Mouse (Mus musculus) cerebellum, adult 2 months (tissue): ENCODE measurements at regions not wholly inside any gene's neighbourhood (a gene's known extent, or its start where the extent isn't known, plus 50 kb on each side); places are given as distances from the start of the nearest gene placed in this dataset.

Experiments
- CTCF ChIP-seq: fragments of 200-500 bp; IDR thresholded peaks from 2 replicates; pipeline ENCODE4 v1.5.1; 2011; ENCODE audit warnings: low read depth, mild to moderate bottlenecking, control low read depth, low read length, moderate library complexity, borderline replicate concordance; ENCODE audit not compliant: insufficient read depth
- POLR2A ChIP-seq: fragments of 200-500 bp; IDR thresholded peaks from 2 replicates; pipeline ENCODE4 v1.6.1; 2011; ENCODE audit warnings: low read length, control low read depth, borderline replicate concordance; ENCODE audit not compliant: insufficient read depth

DNA sequence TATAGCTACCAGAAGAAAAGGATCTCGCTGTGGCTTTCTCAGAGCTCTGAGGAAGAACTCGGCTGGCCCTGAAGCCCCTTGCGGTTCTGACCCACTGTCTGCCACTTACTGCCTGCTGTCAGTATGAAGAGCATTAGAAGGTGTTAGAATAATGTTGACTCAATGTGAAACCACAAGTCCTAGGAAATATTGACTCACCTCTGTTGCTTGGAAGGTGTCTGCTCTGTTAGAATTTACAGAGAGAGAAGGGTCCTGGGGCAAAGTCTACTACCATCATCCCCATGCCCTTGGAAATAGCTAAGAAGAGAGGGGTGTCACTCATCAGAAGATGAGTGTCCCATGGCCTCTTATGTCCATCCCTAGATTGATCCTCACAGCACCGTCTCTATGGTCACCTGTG, 197.9 kb downstream of the Hlx start:
- TF ChIP-seq CTCF (no peak), POLR2A (no peak)
